Mouse (Mus musculus) yolk sac, embryonic 10.5 days (tissue): ENCODE results near the gene Ttc38.

Experiments
- DNase-seq: peaks from one replicate; pipeline ENCODE4 v3.0.0-alpha.2; 2017; ENCODE audit warnings: low spot score

Gene Ttc38

DNA sequence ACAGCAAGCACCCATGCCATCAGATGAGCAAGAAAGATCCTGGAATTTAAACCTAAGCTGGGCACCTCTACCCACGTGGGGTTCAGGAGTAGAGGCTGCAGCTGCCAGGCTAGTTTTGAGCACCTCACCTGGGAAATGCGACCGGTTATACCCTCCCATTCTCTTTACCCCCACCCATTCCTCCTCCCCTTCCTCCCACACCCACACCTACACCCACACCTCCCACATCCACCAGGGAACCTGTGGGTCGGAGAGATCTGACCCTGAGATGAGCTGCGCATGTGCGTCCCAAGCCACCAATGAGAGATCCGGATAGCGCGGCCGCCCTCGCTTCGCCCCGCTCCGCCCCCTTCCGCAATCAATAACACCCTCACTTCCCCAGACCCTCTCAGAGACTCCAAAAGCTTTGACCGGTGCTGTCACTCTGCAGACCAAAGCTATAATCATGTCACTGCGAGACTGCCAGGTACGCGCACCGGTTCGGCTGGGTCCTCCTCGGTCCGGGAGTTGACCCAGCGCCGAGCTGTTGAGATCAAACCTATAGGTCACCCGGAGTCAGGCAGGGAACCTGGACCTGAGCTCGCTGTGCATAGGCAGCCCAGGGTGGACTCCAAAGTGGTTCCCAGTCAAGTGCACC lies at the start of gene Ttc38:
TSS of gene Ttc38 (plus strand) at position 353 of the 637 bp plus-strand sequence.
- peak; percentile 85 for DNase-seq

DNA sequence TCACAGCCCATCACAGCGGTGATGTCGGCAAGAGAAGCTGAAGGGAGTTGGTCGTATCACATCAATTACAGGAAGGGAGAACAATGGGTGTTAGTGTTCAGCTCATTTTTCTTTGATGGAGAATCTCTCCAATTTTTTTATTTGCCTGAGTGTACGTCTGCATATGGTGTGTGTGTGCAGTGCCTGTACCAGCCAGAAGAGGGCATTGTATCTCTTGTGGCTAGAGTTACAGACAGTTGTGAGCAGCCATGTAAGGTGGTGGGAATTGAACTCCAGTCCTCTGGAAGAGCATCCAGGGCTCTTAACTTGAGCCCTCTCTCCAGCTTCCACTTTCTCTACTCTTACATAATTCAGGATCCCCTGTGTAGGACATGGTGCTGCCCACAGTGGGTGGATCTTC lies 49.0 kb upstream of the Ttc38 start:
- DNase-seq, result no peak

DNA sequence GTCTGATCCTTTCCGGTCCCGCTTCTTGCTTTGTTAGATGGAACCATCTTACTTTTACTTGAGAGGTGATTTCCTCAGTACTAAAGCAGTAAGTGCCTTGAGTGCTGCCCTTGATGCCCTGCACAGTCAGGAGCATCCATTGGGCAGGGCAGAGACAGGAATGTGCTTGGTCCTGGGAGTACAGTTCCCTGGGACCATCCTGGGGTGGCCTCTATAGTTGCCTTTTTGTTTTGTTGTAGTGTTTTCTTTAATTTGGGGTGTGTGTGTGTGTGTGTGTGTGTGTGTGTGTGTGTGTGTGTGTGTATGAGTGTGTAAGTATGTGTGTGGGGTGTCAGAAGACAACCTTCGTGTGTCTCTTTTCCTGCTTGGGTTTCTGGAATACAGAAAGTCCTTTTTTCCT lies 47.8 kb upstream of the Ttc38 start:
- no peak for DNase-seq

DNA sequence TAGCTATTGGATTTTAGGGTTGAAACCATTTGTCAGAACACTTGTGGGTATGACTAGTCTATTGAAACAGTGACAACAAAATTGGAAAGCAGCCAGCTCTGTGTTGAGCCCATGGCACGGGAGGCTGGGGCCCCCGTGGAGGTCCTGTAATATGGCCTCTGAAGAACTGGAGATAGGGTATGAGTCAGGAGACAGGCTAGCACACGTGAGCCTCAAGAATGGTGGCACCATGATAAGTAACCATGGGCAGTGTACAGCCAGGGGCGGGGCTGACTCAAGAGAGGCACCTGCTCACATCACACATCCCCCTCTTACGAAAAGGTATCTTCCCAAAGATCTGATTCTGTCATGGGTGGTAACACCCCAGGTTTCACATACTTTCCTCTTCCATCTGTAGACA lies 45.4 kb upstream of the Ttc38 start:
- DNase-seq, result no peak

DNA sequence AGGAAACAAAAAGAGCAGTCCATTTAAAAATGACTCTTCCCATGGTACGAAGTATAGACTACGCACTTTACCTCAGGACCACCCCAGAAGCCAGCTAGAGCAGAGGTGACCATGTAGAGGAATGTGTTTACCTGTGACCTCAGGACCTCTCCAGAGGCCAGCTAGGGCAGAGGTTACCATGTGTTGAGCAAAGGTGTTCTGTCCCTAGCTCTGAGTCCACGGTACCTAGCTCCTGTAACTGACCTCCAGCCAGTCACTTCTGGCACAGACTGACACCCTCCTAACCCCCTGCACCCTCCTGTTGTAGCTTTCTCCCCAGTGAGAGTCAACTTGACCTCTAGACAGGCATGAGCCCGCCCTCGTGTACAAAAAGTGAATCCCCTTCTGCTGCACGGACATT lies 44.6 kb upstream of the Ttc38 start:
- peak; percentile 19 for DNase-seq

DNA sequence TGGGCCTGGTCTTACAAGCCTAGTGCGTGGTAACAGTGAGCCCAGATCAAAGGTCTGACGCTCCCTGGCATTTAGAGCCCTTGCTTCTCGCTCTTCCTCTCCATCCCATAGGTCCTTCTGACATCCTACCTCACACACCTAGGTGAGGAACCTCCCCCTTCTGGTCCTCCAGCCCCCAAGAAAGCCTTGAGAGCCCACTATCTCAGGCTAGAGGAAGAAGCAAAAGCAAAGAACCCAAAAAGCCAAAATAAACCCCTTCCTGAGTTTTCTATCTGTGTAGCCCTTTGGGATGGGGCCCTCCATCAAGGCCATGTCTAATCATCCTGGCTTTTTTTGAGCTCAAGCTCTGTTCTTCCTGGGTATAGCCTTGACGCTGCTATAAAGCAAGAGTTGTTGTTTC lies 44.1 kb upstream of the Ttc38 start:
- DNase-seq, result no peak

DNA sequence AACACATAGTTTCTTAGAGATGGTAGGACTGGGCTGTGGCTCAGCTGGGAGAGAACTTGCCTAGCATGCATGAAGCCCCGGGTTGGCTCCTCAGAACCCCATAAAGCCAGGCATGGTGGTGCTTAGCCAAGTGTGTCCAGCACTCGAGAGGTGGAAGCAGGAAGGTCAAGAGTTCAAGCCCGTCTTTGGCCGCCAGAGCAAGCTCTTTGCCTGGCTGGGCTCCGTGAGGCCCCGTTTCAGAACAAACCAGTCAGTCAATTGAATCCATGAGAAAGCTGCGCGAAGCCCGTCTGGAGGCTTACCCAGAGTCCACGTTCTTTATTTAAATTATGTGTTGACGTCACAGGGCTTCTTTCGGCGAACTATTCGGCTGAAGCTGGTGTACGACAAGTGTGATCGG lies 43.5 kb upstream of the Ttc38 start:
- no peak for DNase-seq

DNA sequence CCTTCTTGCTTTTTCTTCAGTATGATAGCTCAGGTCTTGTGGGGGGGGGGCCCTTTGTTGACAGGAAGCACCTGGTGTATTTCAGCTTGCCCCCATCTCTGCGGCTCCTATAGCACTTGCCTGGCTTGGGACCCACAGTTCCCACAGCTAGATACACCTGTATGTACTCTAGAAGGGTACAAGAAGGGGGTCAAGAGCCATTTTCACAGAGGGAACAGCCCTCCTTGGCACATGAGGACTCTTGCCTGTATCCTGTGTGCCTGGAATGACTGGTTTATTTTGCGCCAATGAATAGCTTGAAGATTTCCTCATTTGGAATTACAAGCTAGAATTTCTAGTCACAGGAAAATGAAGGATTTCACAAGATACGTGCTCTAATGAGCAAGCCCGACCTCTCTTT lies 40.7 kb upstream of the Ttc38 start:
- DNase-seq, result no peak

DNA sequence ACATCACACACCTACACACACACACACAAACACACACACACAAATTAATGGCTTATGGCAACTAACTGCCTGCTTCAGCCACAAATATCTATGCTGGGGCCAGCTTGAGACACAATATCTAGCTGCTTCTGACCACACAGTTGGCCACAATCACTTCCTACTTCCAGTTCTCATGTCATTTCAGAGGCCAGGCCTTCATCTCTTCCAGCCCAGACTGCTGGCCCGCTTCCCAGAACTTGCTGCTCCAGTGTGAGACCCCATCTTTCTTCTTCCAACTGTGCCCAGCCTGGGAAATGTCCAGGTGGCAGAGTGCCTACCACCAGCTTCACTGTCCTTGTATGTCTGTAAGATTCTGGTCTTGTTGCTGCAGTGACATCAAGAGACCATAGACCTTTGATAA lies 39.3 kb upstream of the Ttc38 start:
- no peak for DNase-seq

DNA sequence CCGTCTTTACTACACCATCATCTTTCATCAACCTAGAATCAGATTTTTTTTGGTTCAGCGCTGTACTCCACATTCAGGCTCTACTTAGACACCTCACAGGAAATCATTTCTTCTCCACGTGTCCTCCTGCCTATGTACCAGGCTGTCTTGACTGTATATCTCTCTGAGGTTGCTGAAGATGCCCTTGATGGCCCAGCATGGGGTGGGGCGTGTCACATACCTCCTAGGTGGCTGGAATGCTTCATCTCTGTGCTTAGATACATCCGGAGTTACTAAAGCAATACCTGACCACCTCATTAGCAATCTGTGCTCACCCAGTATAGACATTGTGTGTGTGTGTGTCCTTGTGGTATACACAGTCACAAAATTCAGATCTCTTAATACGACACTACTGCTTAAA lies 36.6 kb upstream of the Ttc38 start:
- DNase-seq, result no peak

DNA sequence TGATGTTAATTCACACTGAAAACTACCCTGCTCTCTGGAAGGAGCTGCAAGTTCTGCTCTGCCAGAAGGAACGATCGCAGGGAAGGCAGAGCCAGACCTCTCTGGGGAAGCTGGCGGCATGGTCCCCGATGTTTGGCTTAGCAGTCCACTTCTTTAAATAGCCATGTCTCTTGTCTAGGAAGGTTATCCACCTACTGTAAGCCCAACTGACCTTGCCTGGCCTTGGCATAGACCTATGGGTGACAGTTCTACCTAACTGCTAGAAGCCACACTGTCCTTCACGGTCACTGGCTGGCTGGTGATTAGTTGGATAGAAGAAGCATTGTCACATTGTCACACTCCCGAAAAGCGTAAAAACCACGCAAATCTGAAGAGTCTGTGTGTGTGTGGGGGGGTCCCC lies 33.4 kb upstream of the Ttc38 start:
- no peak for DNase-seq

DNA sequence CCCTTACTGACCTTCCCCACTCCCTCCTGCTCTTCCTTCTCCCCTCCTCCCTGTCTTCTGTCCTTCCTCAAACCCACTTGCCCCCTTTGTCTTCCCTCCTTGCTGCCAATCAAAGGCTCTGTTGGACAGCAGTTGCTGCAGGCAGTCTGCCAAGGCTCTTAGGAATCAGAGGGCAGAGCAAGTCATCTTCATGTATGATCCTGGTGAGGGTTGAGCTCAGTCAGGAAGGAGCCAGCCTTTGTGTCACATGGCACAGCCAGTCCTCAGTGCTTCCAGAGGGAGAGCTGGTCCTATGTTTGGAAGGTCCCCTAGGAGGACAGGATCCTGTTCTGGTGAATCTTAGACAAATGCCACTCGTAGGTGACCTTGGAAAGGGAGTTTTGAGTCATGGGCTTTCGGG lies 29.2 kb upstream of the Ttc38 start:
- DNase-seq, result no peak

DNA sequence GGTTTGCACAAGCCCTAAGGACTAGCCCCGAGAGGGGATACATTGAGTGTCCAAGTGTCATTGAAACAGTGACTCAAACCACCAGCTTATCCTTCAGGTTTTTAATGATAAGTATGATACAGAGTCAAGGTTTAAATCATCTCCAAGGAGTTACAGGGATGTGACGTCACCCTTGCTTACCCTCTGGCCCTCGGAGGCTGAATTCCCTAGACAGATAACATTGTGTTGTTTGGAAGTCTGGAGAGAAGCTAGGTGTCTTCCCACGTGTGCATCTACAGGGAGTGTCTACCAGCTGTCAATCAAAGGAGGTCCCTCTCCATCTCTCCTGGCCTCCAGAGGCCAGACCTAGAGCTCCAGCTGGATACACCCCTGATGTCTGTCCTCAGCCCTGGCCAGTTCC lies 25.2 kb upstream of the Ttc38 start:
- no peak for DNase-seq

DNA sequence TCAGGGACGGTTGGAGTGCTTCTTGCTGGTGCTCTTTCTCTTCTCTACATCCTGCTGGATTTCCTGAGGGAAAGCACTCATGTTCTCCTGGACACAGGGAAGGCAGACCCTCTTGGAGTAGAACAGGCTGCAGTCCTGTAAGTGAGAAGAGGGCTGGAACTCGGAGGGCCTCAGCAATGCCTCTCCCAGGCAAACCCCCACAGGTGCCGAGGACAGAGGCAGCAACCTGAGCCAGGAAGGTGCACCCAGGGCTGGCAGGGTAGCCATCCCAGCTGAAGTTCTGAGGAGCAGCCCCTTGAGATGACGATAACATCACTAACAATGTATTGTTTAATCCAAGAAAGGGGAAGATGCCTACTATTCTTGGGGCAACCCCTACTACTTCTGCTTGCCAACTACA lies 24.7 kb upstream of the Ttc38 start:
- no peak for DNase-seq

DNA sequence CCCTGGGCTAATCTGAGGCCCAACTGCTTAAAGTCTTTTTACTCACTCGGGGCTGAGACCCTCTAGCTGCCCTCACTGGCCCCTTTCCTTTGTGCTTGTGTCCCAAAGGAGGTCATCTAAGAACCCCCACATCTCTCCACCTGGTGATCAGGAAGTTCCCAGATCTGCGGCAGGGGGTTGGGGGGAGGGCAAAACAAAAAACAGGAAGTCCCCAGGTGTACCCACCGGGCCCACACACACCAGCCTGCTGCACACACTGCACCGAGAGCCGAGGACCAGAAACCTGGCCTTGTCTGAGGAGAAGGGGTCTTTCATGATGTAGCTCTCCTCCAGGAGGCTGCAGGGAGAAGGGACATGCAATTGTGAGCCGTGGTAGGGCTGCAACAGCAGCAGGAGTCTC lies 24.1 kb upstream of the Ttc38 start:
- no peak for DNase-seq

DNA sequence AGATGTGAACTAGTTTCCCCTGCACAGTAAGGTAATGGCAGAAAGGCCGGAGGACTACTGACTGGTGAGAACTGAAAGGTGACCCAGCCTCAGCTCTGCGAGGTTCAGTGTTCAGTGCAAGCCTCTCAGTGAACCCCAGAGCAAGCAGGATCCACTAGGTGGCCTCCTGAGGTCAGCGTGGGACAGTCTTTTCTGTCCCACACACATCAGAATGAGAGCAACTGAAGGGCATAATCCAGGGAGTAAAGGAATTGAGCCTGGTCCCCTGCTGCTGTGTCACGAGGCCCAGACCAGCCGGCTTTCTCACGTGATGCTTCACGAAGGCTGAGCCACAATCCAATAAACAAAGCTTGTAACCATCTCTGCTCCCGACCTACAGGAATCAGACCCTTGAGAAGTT lies 23.7 kb upstream of the Ttc38 start:
- no peak for DNase-seq

DNA sequence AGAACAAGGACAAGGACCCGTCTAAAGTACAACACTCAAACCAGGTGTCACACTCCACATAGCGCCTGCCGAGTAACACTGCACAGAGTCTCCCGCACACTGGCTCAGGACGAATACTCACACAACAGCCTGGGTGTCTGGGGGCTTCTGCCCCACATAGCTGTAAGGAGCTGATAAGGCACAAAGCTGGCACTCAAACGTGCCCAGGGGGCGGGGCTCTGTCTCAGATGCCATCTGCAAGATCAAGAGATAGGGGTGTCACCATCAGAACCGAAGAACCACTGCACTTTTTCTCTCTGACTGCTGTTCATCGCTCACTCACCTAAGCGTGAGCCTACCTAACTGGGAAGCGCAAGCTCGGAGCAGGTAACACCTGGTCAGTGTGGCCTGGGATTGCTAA lies 23.0 kb upstream of the Ttc38 start:
- DNase-seq, result no peak

DNA sequence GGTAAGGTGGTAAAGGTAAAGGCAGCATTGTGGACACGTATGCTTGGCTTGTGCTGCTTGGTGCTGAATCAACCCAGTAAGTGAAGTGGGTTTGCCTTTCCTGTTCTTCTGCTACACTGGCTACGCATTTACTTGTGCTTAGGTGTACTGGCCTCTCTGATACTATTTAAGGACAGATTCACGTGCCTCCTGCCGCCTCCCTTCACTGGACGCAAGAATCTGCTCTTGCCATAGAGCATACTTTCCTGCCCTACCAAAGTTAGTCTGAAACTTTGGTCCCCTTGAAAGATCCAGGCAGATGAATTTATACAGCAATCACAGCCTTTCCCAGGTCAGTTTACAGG lies 21.7 kb upstream of the Ttc38 start:
- no peak for DNase-seq

DNA sequence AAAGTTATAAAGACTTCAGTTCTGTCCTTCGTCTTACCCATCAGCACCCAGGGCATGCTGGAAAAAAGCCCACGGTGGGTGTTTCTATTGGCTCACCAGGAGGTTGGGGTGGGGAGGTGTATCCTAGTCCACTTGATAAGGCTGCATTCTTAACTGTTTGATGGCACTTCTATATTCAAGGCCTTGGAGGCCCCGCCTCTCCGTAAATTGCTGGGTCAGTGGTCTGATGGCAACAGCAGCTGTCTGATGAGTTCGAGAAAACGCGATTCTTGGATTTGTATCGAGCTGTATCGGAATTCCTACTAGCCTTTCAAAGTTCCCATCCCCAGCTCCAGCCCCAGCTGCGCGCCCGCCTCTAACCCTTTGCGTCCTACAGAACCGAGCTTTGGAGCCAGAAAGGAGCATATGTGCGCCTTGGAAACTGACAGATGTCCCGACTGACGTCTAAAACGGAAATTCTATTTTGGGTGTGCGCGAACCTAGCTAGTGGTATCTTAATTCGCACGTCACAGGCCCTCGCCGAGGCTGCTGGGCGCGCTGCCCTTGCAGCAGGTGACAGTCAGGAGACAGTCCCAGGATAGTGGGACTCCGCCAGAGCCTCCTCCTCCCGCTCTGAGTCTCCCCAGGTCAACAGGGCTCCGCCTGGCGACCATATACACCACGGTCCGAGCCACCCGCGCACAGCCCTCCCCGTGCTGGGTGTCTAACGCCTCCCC lies 21.1 kb upstream of the Ttc38 start:
- DNase-seq, result peak; percentile 32

DNA sequence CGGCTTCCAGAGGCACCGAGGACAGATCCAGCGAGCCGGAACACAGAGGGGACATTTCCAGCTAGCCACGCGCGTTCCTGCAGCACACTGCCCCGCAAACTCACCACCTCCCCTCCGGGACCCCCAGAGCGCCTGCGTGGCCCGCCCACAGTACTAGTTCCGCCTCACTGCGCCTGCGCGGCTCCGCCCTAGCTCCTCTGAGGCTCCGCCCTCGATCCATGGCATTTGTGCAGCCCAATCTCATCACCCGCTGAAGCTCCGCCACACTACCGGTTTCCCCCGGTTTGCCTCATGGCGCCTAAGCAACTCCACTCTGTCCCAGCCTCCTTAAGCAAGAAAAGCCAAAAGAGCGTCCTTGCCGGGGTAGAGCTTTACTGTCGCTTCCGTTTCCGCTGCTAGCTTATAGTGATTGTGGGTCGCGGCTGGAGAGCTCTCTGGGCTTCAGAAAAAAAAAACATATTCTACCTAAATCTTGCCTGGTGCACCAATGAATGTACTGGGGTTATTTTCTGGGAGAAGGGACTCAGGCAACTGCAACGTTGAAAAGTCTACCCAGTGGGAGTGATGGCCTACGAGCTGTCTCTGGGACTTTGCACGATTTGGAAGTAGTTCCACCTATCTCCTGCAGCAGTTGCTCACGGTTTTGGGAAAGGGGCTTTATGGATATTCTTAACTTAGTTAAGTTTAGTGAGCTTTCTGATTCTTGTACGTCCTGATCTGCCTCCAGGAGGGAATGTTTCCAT lies 20.4 kb upstream of the Ttc38 start, which contains the start of gene Cdpf1:
TSS of gene Cdpf1 (minus strand) at position 163 of the 743 bp plus-strand sequence.
- DNase-seq, result peak; percentile 97

DNA sequence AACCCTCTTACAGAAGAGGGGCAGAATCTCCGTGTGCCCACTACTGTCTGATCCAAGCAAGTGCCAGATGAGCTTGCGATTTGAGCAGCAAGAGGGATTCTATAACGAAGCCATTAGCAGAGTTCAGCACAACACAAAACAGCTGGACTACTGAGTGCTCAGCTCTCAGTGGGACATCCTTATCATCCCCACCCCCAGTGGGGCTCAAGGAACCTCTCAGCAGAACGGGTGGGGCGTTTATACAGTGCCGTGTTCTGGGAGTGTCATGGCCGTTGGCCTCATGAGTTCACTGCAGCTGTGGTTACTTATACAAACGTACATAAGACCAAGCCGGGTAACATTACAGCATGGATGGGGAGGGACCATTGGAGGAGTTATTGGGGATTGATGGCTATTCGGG lies 18.7 kb upstream of the Ttc38 start:
- DNase-seq, result no peak

DNA sequence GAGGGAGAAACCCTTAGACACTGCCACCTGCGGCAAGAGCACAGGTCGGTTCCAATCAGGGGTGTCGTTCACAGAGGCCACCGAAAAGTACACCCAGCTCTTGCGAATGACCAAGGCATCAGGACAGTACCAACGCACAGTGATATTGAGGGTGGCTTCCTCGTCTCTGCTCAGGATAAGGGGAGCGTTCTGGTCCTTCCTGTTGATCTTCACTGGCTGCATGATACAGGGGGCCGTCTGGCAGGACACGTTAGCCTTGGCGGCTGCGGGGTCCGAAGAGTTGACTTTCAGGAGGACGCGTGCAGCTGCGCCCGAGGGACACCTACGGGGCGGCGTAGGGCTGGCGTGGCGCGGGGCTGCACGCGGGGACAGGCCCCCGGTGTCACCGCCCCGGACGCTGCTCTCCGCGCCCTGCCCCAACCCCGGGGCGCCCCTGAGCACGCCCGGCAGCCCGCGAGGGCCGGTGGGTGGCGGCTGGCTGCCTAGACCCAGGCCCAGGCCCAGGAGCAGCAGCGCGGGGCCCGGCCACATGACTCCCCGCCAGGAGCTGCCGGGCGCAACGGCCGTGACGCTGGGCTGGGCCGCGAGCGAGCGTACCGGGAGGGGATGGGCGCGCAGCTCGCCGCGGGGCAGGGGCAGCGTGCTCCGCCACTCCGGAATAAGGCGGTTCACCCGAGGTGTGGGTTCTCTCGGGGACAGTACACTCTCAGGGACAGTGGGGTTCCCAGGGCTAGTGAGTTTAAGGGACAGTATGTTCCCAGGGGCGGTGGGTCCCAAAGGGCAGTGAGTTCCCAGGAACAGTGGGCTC lies 10.7 kb upstream of the Ttc38 start, which contains the start of gene Pkdrej:
TSS of gene Pkdrej (minus strand) at position 532 of the 808 bp plus-strand sequence.
- DNase-seq, result peak; percentile 14

DNA sequence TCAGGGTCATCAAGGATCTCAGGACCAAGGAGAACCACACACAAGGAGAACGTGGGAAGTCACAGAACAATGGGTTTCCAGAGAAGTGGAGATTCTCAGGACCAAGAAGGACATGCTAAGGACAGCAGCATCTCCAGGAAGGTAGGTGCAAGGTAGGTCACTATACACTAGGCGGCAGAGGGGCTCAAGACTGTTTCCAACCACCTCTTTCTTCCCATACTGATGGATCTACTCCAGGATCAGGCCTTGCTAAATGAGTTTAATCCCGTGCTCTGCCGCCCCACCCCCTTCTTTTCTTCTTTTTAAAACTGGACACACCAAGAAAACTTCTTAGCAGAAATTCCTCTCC lies 10.1 kb upstream of the Ttc38 start:
- DNase-seq, result peak; percentile 29
